Mouse (Mus musculus) embryo, embryonic 10.5 days (tissue): ENCODE measurements at regions not wholly inside any gene's neighbourhood (a gene's known extent, or its start where the extent isn't known, plus 50 kb on each side); places are given as distances from the start of the nearest gene placed in this dataset.

Experiments used
- DNase-seq: peaks from one replicate; pipeline ENCODE4 v3.0.0-alpha.2; 2015; ENCODE audit warnings: low spot score

GRCm38 (mm10) chr8:78154873-78155272, 58.2 kb upstream of the Ttc29 start:
- no peak for DNase-seq

- DNase-seq: no peak
Observed at GRCm38 (mm10) chr8:78162046-78162445, 51.1 kb upstream of the Ttc29 start.

GRCm38 (mm10) chr8:78162763-78163508, 50.2 kb upstream of the Ttc29 start:
- DNase-seq: no peak
